Mouse (Mus musculus): Measurements from ENCODE around the gene Perm1.

Gene Perm1

GRCm38 (mm10) chr4:156215649-156216048 is at the start of gene Perm1:
Gene Perm1, plus strand, starts transcription at chr4:156215868.
- peak; percentile 22 for DNase-seq

- no peak for DNase-seq
Measured at GRCm38 (mm10) chr4:156166477-156166876, 49.2 kb upstream of the Perm1 start.

GRCm38 (mm10) chr4:156168611-156169010 is 47.1 kb upstream of the Perm1 start:
- no peak for DNase-seq

- DNase-seq = no peak
Measured at GRCm38 (mm10) chr4:156169129-156169528, 46.5 kb upstream of the Perm1 start.

GRCm38 (mm10) chr4:156171828-156172227 is 43.8 kb upstream of the Perm1 start:
- DNase-seq = no peak

- DNase-seq = no peak
Measured at GRCm38 (mm10) chr4:156177630-156178029, 38.0 kb upstream of the Perm1 start.

GRCm38 (mm10) chr4:156183747-156184146 is 31.9 kb upstream of the Perm1 start:
- DNase-seq = no peak

- DNase-seq = no peak
Measured at GRCm38 (mm10) chr4:156184291-156184954, 31.2 kb upstream of the Perm1 start.

- no peak for DNase-seq
Measured at GRCm38 (mm10) chr4:156185456-156185949, 30.2 kb upstream of the Perm1 start.

GRCm38 (mm10) chr4:156185950-156186850 is 29.5 kb upstream of the Perm1 start:
- no peak for DNase-seq

GRCm38 (mm10) chr4:156188162-156188810 is 27.4 kb upstream of the Perm1 start:
- no peak for DNase-seq

GRCm38 (mm10) chr4:156188811-156189323 is 26.8 kb upstream of the Perm1 start:
- DNase-seq = no peak

- no peak for DNase-seq
Measured at GRCm38 (mm10) chr4:156192421-156193199, 23.1 kb upstream of the Perm1 start.

- no peak for DNase-seq
Measured at GRCm38 (mm10) chr4:156193200-156193590, 22.5 kb upstream of the Perm1 start.

GRCm38 (mm10) chr4:156193906-156194305 is 21.8 kb upstream of the Perm1 start:
- no peak for DNase-seq

- no peak for DNase-seq
Measured at GRCm38 (mm10) chr4:156194346-156194745, 21.3 kb upstream of the Perm1 start.

- peak; percentile 66 for DNase-seq
Measured at GRCm38 (mm10) chr4:156195927-156196870, 19.5 kb upstream of the Perm1 start.

- DNase-seq = peak; percentile 64
Measured at GRCm38 (mm10) chr4:156197131-156197828, 18.4 kb upstream of the Perm1 start, which contains the start of gene Agrn. Gene Agrn, minus strand, starts transcription at chr4:156197488.

GRCm38 (mm10) chr4:156197829-156198205 is 17.9 kb upstream of the Perm1 start:
- peak; percentile 89 for DNase-seq

Data from cerebellum, adult 9-10 months (tissue).